Mouse (Mus musculus) urinary bladder, postnatal 14 days (tissue): ENCODE results near the gene Furin.
A peak's percentile ranks its signal among the peaks of the same experiment; 100 is the strongest.

Experiments used
- DNase-seq: peaks from one replicate; pipeline ENCODE4 v3.0.0; 2021; ENCODE audit warnings: low spot score

The Furin gene

DNA sequence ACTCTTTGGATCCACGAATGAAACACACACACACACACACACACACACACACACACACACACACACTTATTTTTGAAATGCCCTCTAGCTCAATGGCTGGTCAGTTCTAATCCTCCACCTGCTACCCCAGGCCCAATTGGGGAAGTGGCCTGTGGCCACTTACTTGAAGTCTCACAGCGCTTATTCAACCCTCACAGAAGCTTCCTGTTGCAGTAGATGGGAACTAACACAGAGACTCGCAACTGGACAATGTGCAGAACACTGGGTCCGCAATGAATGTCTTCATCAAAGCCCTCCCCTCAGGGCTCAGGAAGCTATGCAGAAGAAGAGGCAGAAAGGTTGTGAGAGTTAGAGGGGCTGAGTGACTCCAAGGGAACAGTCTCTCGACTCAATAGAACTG, 22.5 kb upstream of the Furin start:
- no peak for DNase-seq

GRCm38 (mm10) chr7:80426363-80426762, 21.1 kb upstream of the Furin start:
- peak; percentile 38 for DNase-seq

GRCm38 (mm10) chr7:80424722-80425121, 19.5 kb upstream of the Furin start:
- no peak for DNase-seq

GRCm38 (mm10) chr7:80422759-80423480, 17.7 kb upstream of the Furin start:
- DNase-seq, result peak; percentile 53

DNA sequence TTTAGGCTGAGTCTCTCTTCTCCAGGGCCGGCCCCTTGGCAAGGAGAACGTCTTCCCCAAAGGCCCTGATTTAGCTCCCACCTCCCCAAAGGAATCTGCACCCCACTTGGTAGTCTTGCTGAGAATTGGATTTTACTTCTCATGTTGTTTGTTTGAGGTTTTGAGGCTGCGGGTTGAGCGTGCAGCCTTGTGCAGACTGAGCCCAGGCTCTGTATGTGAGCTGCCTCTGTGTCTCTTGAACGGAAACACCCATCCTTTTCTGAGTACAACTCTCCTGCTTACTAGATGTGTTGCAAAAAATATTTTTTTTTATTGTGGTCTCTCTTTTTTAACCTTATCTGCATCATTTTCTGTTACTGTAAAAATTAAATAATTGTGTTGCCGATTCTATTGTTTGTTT, 16.3 kb upstream of the Furin start:
- DNase-seq, result no peak

DNA sequence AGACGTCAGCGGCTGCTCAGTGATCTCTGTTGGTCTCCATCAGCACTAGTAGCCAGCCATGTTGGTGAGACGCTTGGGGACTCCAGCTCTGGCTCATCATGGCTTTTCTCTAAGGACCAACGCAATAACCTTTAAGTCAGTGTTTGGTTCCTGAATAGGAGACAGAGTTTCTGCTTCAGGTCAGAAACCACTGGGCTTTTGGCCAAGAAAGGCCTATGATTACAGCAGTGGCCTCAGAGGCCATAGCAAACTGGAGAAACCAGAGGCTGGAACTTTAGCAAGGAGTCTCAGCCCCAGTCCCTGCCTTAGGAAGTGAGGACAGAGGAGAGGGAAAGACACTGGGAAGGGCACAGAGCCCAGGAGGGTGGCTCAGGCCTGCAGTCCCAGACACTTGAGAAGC, 15.3 kb upstream of the Furin start:
- no peak for DNase-seq

DNA sequence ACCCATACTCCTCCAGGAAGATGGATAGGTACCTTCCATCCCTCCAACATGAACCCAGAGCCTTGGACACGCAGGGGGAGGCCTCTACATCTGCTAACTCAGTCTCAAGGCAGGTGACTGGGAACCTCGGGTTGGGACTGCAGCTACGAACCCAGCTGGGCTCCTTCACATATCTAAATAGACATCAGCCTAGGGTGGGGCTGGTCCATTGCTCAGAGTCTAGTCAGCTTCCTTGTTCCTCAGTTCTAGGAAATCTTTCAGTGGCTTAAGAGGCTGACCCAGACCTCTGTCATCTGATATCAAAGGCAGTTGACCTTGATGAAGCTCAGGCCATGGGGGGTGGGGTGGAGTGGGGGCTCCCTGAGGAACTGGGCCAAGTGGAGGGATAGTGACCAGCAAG, 14.0 kb upstream of the Furin start:
- peak; percentile 46 for DNase-seq

- DNase-seq, result no peak
Measured at GRCm38 (mm10) chr7:80418036-80418435, 12.8 kb upstream of the Furin start.

- DNase-seq, result no peak
Measured at GRCm38 (mm10) chr7:80417601-80418000, 12.4 kb upstream of the Furin start.

DNA sequence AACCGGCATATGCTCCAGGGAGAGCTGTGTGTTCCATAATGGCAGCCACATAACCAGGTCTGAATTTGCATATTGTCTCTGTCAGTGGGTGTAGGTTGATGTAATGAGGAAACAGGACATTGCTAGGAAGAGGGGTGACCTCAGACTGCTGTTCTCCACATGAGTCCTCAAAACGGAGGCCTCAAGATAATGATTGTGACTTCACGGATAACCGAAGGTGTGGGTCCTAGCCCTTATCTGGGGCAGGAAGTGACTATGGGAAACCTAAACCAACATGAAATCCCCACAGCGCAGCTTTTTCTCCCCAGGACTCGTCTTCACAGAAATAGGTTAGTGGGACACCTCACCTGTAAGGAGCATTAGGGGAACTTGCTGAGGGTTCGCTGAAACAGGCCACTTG, 11.7 kb upstream of the Furin start:
- no peak for DNase-seq

- DNase-seq, result no peak
Measured at GRCm38 (mm10) chr7:80414303-80414855, 9.1 kb upstream of the Furin start.

DNA sequence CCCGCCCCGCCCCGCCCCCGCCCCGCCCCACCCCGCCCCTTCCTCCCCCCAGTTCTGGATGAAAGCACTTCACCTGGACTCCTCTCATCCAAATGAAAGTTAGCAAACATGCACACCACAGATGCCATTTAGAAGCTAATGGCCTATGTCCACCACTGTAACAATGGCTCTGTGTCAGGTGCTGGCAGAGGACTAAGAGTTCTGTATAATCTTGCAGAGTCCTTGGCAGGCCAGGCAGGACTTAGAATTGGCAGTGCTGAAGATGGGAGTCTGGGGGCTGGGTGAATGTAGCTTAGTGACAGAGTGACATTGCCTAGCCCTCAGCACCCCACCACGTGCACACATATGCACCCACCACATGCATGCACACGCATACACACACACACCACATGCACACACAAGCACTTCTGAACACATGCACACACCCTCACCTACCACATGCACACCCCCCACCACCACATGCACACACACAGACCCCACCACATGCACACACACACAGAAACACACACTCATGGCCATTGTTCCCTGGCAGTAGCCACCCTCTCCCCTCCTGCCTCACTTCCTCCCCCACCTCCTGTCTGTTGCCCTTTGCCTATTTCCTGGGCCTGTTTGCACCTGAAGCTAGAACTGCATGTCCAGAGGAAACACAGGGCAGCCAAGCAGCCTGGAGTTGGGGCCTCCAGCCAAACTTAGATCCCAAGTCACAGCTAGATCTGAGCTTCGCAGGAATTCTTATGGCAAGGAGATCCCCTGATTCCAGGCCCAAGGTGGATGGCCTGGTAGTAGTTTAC, 8.5 kb upstream of the Furin start:
- no peak for DNase-seq

- no peak for DNase-seq
Measured at GRCm38 (mm10) chr7:80412781-80413180, 7.5 kb upstream of the Furin start.

DNA sequence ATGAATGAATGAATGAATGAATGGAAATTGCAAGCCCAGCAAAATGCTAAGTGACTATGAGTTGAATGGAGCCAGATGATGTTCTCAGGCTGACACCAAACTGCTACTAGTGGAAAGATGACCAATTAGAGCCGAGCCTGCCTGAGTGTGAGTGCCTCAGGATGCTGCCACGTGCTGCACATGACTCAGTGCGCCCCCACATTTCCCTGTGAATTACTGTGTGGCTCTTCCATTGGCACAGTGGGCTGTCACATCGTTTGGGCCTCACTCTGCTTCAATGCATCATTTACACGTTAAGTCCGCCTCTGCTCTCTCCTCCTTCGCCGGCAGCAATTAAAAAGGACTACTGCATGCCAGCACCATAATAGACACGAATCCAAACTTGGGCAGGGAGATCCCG, 7.0 kb upstream of the Furin start:
- DNase-seq, result no peak

DNA sequence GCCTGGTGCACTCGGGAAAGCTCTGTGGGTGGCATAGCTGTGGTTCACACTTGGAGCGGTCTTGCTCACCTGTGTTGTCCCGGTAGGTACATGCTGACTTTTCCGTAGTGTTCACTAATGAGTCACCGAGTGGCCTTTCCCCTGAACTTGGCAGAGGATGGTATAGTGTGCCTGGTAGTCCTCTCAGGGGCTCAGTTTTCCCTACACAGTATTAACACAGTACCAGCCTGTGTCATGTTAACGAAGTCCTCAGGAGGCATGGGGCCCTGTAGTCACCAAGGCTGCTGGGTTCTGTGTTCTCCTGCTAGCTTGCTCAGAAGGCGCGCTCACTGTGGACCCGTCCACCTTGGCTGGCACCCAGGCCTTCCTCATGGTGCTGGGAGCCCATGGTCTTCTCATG, 5.1 kb upstream of the Furin start:
- DNase-seq, result no peak

- peak; percentile 46 for DNase-seq
Measured at GRCm38 (mm10) chr7:80407712-80408111, 2.5 kb upstream of the Furin start.

DNA sequence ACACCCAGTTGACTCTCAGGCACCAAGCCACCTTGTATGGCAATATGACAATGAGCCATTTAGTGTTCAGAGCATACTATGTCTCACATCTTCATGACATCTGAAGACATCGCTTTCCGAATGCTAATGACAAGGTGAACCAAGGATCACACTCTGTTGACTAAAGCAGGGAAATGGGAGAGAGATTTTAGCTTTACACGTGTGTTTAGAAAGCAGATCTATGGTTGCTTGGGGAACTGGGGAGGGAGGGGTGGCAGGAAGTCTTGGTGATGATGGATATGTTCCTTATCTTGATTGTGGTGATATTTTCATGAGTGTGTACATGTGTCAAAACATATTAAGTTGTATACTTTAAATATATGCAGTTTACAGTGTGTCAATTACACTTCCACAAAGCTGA, 950 bp upstream of the Furin start:
- no peak for DNase-seq

GRCm38 (mm10) chr7:80404101-80404894, 938 bp downstream of the Furin start:
- DNase-seq, result no peak

DNA sequence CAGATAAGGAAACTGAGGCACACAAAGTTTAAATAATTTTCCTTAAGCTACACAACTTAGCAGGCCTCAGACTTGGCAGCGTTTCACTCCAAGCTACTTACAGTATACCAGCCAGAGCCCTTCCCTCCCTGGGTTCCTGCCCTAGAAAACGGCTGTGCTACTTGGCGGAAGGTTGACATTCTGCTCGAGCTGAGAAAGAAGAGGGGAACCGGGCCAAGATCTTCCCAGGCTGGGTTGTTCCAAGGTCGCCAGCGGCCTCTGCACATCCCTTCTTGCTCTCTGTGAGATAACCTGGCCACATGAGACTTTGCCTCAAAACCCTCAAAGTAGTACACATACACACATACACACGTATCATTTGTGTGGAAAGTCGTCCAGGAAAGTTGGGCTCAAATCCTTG, 1.7 kb downstream of the Furin start:
- peak; percentile 77 for DNase-seq

- DNase-seq, result peak; percentile 77
Measured at GRCm38 (mm10) chr7:80402651-80403321, 2.5 kb downstream of the Furin start.

DNA sequence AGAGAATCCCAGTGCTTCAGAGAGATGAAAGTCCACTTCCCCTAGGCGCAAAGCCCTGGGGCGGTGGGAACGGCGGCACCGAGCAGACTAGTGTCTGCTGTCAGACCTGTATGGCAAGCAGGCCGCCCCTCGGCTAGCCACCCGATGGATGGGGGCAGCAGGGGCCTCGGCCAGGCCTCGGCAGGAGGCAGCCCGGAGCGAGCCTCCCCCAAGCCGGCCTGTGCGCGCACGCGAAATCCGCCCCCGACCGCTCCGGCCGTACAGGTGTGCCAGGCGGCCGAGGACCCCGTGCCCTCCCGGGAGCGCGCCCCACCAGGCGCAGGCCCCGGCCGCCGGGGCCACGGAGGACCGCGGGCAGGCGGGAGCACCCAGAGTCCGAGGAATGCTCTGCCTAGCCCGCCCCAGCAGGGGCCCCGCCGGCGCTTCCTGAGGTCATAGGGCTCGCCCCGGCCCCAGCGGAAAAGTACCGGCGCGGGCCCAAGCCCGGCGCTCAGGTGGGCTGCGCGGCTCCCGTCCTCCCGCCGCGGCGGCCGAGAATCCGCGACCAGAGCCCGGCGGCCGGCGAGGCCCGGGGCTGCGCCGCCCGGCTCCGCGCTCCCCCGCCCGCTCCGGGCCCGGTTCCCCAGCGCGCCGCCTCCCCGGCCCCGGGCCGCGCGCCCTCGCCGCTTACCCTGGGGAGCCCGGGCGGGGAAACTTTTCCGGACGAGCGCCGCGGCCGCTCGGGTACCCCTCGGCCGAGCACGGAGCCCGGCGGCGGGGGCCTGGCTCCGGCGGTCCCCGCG, 3.2 kb downstream of the Furin start:
- peak; percentile 42 for DNase-seq
